Mouse (Mus musculus) embryonic facial prominence, embryonic 11.5 days (tissue): ENCODE data around the gene Cdk6. TPM values are rescaled to one million over a fixed set of nuclear protein-coding genes. Genes with fewer than 3 reads are reported as not detected.

Experiments
- ATAC-seq: fragments of 200-750 bp; cut with Nextera tagmentation; replicated peaks from 2 replicates; pipeline ENCODE4 v1.8.0; 2017; ENCODE audit warnings: low read depth; ENCODE audit not compliant: insufficient number of reproducible peaks, low FRiP score, low TSS enrichment
- DNase-seq: peaks from one replicate; pipeline ENCODE4 v3.0.0-alpha.2; 2015; ENCODE audit warnings: low spot score
- H3K27ac ChIP-seq: fragments of 300-500 bp; sonication (generic); replicated peaks from 2 replicates; pipeline ENCODE4 v1.5.1; 2014; ENCODE audit warnings: mild to moderate bottlenecking, low read depth, low read length, control low read depth
- H3K27me3 ChIP-seq: fragments of 300-500 bp; sonication (generic); 2 replicates; pipeline ENCODE4 v1.6.1; 2014; ENCODE audit warnings: mild to moderate bottlenecking, low read length, moderate library complexity, mixed read lengths; ENCODE audit not compliant: control insufficient read depth, insufficient read depth
- H3K36me3 ChIP-seq: fragments of 300-500 bp; sonication (generic); replicated peaks from 2 replicates; pipeline ENCODE4 v1.6.1; 2014; ENCODE audit warnings: low read depth, mild to moderate bottlenecking, low read length, moderate library complexity, mixed read lengths; ENCODE audit not compliant: control insufficient read depth, insufficient read depth
- H3K4me1 ChIP-seq: fragments of 300-500 bp; sonication (generic); 2 replicates; pipeline ENCODE4 v1.6.1; 2014; ENCODE audit warnings: low read length, mixed read lengths; ENCODE audit not compliant: control insufficient read depth, insufficient read depth
- H3K4me2 ChIP-seq: fragments of 300-500 bp; sonication (generic); 2 replicates; pipeline ENCODE4 v1.6.1; 2014; ENCODE audit warnings: low read depth, mild to moderate bottlenecking, control low read depth, low read length, moderate library complexity
- H3K4me3 ChIP-seq: fragments of 300-500 bp; sonication (generic); 2 replicates; pipeline ENCODE4 v1.5.1; 2014; ENCODE audit warnings: low read depth, low read length, control low read depth
- H3K9ac ChIP-seq: fragments of 300-500 bp; sonication (generic); replicated peaks from 2 replicates; pipeline ENCODE4 v1.6.1; 2014; ENCODE audit warnings: mild to moderate bottlenecking, control low read depth, low read length
- H3K9me3 ChIP-seq: fragments of 300-500 bp; sonication (generic); replicated peaks from 2 replicates; pipeline ENCODE4 v1.6.1; 2016; ENCODE audit warnings: mild to moderate bottlenecking, low read length, inconsistent platforms, mixed read lengths; ENCODE audit not compliant: control insufficient read depth
- WGBS: fragments of 180-500 bp; shearing (Covaris S2); extraction: QIAGEN DNeasy Blood & Tissue Kit; methylation state at CpG from one replicate; pipeline ENCODE4 v1.1.7; 2014; 5-methylcytosine and 5-hydroxymethylcytosine counted together
- polyA plus RNA-seq: library from polyadenylated mRNA; unstranded; fragments of >200 nt; fragmentation: Nextera tagmentation; extraction: Ambion mirVana; gene quantifications from 2 replicates; pipeline ENCODE4 v1.2.1, GENCODE M21; 2014

Cdk6 gene
- polyA plus RNA-seq = 17.2 and 21.2 TPM in 2 replicates

DNA sequence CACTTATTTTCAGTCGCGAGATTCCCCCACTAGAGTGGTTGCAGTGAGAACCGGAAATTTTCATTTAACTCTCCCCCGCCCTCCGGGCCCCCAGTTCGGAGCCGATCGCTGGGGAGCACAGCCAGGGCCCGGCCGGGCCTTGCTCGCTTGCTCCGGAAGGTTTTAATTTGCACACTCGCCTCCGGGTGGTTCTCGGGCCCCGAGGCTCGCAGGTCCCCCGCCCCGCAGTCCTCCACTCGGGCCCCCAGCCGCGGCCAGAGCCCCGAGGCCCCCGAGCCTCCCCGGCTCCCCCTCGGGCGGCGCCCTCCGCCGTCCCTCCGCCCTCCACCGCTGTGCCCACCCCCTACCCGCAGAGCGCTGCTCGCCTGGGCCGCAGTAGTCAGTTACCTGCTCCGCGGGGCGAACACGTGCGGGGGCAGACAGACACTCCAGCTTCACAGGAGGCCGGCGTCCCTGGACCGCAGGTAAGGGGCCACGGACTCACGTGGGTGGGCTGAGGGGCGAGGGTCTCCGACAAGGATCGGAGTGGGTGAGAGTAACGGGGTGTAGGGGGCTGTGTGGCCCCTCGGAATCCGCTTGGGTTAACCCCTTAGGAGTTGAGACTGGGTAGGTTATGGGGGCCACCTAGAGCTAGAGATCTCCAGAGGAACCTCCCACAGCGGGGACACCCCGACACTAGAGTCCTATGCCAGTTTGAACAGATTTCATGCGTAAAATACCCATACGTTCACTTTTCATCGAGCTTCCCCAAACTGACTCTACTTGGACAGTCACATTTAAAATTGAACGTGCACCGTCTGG, at the start of gene Cdk6:
Gene Cdk6 (plus strand): TSS at position 375 of the 801 bp plus-strand sequence.
- peak within 1 kb of the TSS; percentile 65 for H3K9ac ChIP-seq
- 0 out of 2 replicates have a peak within 1 kb of the TSS, but pooled peaks have one; percentile 75 for H3K27ac ChIP-seq
- WGBS = under 1% methylated on average over 54 of the region's 59 CpGs
- H3K27me3 ChIP-seq = no peaks in the 10 kb centered on the region
- H3K4me1 ChIP-seq = no peaks in the 10 kb centered on the region
- DNase-seq (peak; percentile 46), ATAC-seq (peak; percentile 35; the same call in 1 of the 2 replicates)
- no peaks in the 10 kb centered on the region for H3K9me3 ChIP-seq
- H3K4me2 ChIP-seq = peak within 1 kb of the TSS; percentile 95
- no peaks in the 10 kb centered on the region for H3K36me3 ChIP-seq
- H3K4me3 ChIP-seq = peak within 1 kb of the TSS; percentile 46

DNA sequence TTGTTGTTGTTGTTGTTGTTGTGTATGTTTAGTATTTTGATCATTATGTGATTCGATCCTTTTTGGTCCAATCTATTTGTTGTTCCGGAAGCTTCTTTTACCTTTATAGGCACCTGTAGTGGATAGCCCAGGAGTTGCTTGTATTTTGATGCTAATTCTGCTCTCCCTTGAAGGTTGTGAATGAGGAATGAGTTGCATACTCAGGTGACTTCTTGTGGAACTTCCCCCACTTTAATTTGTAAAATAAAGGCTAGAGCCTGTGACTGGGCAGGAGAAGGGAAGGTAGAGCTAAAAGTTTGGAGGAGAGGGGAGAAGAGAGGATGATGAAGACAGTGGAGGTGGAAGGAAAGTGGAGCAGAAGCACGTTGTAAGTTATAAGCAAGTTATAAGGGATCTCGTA, 47.6 kb upstream of the Cdk6 start:
- DNase-seq = no peak

DNA sequence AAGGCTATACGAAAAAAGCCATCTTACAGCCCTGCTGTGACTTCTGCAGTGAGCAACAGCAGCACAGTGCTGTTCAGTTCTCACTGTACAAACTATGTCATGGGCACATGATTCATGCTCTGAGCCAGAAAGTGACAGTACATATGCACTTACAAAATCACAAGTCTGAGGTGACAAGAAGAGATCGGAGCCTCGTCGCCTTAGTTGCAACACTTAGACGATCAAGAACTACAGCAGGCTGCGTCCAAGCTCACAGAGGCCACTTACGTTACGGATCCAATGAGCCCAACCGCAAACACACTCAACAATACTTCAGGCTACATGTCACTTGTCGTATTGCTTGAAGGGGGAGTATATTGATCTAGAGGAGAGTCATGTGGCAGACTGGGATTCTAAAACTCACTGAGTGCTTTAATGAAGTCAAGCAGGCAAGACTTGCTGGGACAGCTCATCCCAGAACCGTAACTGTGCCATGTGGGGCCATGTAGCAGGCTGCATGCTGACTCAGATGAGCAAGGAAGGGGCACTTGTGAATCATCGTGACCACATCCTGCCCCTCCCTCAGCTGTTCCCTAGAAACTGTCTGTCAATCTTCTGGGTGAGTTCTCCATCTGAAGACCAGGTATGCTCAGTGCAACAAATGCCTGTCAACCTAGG, 40.4 kb upstream of the Cdk6 start:
- WGBS = 83% methylated on average over 12 of the region's 12 CpGs
- Histone ChIP-seq H3K9ac (no peak overlapping the region), H3K27me3 (no peaks in the 10 kb centered on the region), H3K4me3 (no peak overlapping the region), H3K27ac (no peak overlapping the region), H3K36me3 (no peaks in the 10 kb centered on the region), H3K9me3 (no peaks in the 10 kb centered on the region), H3K4me1 (no peaks in the 10 kb centered on the region), H3K4me2 (no peak overlapping the region)
- DNase-seq (no peak), ATAC-seq (no peak)

More for the DNA sequence above, 47.6 kb upstream of the Cdk6 start:
- Histone ChIP-seq H3K4me3 (no peak overlapping the region), H3K4me1 (no peaks in the 10 kb centered on the region), H3K36me3 (no peaks in the 10 kb centered on the region), H3K27me3 (no peaks in the 10 kb centered on the region), H3K9me3 (no peaks in the 10 kb centered on the region), H3K27ac (no peak overlapping the region), H3K4me2 (no peak overlapping the region), H3K9ac (no peak overlapping the region)
- ATAC-seq = no peak
- 79% methylated on average over 4 of the region's 4 CpGs for WGBS

DNA sequence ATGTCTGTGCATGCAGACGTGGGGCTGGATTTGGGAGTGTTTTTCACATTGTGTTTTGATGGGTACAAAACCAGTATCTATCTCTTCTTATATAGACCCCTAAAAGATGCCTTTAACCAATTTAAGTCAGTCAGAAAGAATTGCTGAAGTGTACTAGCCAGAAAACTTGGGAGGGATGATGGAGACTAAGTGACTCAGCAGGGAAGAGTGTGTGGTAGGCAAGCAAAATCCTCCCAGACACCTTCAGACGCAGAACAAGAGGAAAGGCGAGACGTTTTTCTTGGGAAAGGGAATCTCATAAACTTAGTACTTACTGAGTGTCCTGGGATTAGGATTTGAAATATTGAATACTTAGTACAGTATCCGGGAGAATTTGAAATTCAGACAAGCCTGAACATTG, 39.8 kb upstream of the Cdk6 start:
- DNase-seq = no peak
- no peak for ATAC-seq
- WGBS = 75% methylated on average over 5 of the region's 5 CpGs
- H3K4me2 ChIP-seq = no peak overlapping the region
- H3K27ac ChIP-seq = no peak overlapping the region
- no peaks in the 10 kb centered on the region for H3K4me1 ChIP-seq
- no peaks in the 10 kb centered on the region for H3K36me3 ChIP-seq
- H3K9ac ChIP-seq = no peak overlapping the region
- no peaks in the 10 kb centered on the region for H3K9me3 ChIP-seq
- H3K27me3 ChIP-seq = no peaks in the 10 kb centered on the region
- no peak overlapping the region for H3K4me3 ChIP-seq

DNA sequence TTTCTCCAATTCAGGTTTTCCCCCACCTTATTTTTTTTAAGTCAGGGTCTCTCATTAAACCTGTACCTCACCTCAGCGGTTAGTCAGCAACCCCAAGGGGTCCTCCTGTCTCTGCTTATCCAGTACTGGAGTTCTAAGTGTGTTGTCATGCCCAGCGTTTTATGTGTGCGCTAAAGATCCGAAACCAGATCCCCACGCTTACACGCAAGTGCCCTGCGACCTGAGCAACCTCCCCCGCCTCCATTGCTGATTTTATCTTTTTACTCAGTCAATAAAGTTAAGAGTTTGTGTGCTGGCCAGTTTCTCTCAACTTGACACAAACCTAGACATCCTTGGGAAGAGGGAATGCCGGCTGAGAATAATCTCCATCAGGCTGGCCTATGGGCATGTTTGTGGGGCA, 37.4 kb upstream of the Cdk6 start:
- no peaks in the 10 kb centered on the region for H3K27me3 ChIP-seq
- no peak overlapping the region for H3K9ac ChIP-seq
- H3K9me3 ChIP-seq = no peaks in the 10 kb centered on the region
- H3K4me3 ChIP-seq = no peak overlapping the region
- 91% methylated on average over 9 of the region's 9 CpGs for WGBS
- DNase-seq (no peak), ATAC-seq (no peak)
- H3K36me3 ChIP-seq = no peaks in the 10 kb centered on the region
- no peak overlapping the region for H3K27ac ChIP-seq
- no peaks in the 10 kb centered on the region for H3K4me1 ChIP-seq
- no peak overlapping the region for H3K4me2 ChIP-seq

DNA sequence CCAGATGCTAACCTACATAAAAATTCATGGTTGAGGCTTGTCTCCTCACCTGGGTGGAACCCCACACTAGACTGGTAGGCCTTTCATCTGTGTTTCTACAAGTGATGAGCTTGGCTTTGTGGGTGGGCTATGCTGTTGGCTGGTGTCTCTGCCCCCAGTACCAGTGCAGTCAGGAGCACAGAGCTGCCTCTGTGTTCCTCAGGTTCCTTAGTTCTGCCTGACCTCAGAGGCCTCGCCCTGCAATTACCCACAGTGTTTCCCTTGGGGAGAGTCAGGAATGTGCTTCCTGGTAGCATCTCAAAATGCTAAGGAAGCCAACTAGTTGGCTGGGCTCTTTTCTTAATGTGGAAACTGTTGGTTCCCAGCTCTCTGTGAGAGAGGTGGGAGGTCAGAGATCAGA, 35.1 kb upstream of the Cdk6 start:
- no peaks in the 10 kb centered on the region for H3K4me1 ChIP-seq
- no peak overlapping the region for H3K27ac ChIP-seq
- no peak overlapping the region for H3K9ac ChIP-seq
- H3K4me3 ChIP-seq = no peak overlapping the region
- H3K27me3 ChIP-seq = no peaks in the 10 kb centered on the region
- no peaks in the 10 kb centered on the region for H3K36me3 ChIP-seq
- no peak for ATAC-seq
- no peaks in the 10 kb centered on the region for H3K9me3 ChIP-seq
- no peak overlapping the region for H3K4me2 ChIP-seq
- 58% methylated on average over 1 of the region's 1 CpGs for WGBS
- DNase-seq = no peak

DNA sequence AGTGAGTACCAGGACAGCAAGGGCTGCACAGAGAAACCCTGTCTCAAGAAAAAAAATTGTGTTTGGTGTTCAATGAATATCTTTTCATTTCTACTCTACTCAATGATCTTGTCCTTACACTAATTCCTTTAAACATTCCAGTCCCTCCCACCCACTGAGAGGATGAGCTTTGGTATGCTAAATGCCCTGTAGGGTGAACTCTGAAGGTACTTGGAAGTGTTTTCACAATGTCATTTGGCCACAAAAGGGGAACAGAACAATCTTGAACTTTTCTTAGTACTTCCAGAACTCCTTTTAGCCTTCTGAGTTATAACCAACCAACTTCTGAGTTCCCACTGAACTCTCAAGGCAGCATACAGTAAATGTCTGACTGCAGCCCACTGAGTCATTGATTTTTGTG, 32.2 kb upstream of the Cdk6 start:
- Histone ChIP-seq H3K36me3 (no peaks in the 10 kb centered on the region), H3K9ac (no peak overlapping the region), H3K4me3 (no peak overlapping the region), H3K27me3 (no peaks in the 10 kb centered on the region), H3K27ac (no peak overlapping the region), H3K4me2 (no peak overlapping the region), H3K9me3 (no peaks in the 10 kb centered on the region), H3K4me1 (no peaks in the 10 kb centered on the region)
- DNase-seq (no peak), ATAC-seq (no peak)

DNA sequence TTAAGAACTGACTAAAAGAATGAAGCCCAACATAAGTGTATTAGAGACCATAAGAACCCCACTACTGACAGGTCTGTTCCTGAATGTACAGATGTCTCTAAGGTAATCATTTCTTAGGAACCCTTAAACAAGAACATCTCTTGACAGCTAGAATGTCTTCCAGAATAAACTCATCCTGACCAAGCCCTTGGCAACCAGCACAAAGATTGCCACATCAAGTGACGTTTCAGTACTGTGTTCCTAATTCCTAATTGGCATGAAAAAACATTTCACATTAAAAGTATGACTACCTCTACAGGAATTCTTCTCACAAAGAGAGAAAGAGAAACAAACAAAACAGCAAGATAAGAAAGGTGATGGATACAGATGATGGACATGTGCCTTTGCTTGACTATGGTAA, 31.7 kb upstream of the Cdk6 start:
- Histone ChIP-seq H3K4me1 (no peaks in the 10 kb centered on the region), H3K9ac (no peak overlapping the region), H3K36me3 (no peaks in the 10 kb centered on the region), H3K27me3 (no peaks in the 10 kb centered on the region), H3K9me3 (no peaks in the 10 kb centered on the region), H3K27ac (no peak overlapping the region), H3K4me2 (no peak overlapping the region), H3K4me3 (no peak overlapping the region)
- ATAC-seq (no peak), DNase-seq (no peak)
- 68% methylated on average over 1 of the region's 1 CpGs for WGBS
